Mouse (Mus musculus): ENCODE measurements around the gene Smim14.
A peak's percentile ranks its signal among the peaks of the same experiment; 100 is the strongest.
"Not testable (repeated sequence)": the region's sequence is repeated elsewhere in the genome, so short reads cannot be mapped to it uniquely, and the experiment has no call there.

DNA sequence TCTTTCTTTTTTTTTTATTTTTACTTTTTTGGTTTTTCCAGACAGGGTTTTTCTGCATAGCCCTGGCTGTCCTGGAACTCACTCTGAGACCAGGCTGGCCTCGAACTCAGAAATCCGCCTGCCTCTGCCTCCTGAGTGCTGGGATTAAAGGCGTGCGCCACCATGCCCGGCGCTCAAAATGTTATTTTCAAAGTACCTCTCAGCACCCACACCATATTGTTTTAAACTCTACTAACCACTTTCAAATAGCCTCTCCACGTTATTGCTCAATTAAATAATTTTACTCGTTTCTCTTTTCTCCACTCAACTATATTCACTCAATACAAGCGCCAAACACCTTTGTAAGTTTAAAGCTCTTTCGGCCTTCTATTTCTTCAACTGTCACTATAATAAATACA is 917 bp downstream of the Smim14 start:
- TF ChIP-seq RAD21 (IDR thresholded peaks at IDR 0.05; ENCODE audit: low read depth, low read length); ZNF384 (IDR thresholded peaks at IDR 0.05; ENCODE audit: low read depth, low read length); CTCF (IDR thresholded peaks at IDR 0.05 in 2 of 3, conservative IDR thresholded peaks at IDR 0.05 in 1 of 3; ENCODE audit: control insufficient read depth in 1 of 3, insufficient read depth in 1 of 3, low read depth in 2 of 3, low read length in 3 of 3, poor library complexity in 1 of 3, severe bottlenecking in 1 of 3); MYC (IDR thresholded peaks at IDR 0.05; ENCODE audit: low read depth, low read length); ZC3H11A (IDR thresholded peaks at IDR 0.05; ENCODE audit: low read depth, low read length); MXI1 (IDR thresholded peaks at IDR 0.05; ENCODE audit: low read depth, low read length): not testable (repeated sequence)
- TF ChIP-seq MAX (IDR thresholded peaks at IDR 0.05; ENCODE audit: low read length), result peak; percentile 11; the same call in 1 of the 2 replicates
